Mouse (Mus musculus): ENCODE data around the gene Clcn3. TPM values are rescaled to one million over a fixed set of nuclear protein-coding genes. Genes with fewer than 3 reads are reported as not detected.

The Clcn3 gene
- polyA plus RNA-seq, 1 experiment from 2014 or later, result 19.6 TPM

DNA sequence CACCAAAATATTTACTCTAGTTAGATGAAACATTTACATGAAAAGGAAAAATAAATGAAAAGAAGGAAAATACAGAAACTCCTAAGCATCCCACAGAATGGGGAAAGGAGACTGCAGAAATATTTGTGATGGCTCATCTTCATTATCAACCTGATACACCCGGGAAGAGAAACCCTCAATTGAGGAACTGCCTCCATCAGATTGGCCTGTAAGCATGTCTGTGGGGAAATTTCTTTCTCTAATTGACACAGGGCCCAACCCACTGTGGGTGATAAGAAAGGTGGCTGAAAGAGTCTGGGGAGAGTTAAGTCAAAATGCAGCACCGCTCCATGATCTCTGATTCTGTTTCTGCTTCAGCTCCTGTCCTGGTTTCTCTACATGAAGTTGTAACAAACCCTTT, 9.7 kb downstream of the Clcn3 start:
- Histone ChIP-seq H3K9ac (peak overlapping the region; percentile 14; the same call in 1 of the 2 replicates), H3K4me2 (no peak overlapping the region; the same call in 1 of the 2 replicates), H3K27ac (replicated peaks) (no peak overlapping the region), H3K36me3 (no peaks in the 10 kb centered on the region), H3K4me1 (peaks cover 36% of the 10 kb centered on the region), H3K9me3 (no peaks in the 10 kb centered on the region), H3K4me3 (no peak overlapping the region), H3K27me3 (replicated peaks) (no peaks in the 10 kb centered on the region)
- WGBS, result 44% methylated on average over 2 of the region's 2 CpGs
- ATAC-seq (ENCODE audit: extremely low read depth, insufficient number of reproducible peaks, low FRiP score, low TSS enrichment), result no peak

DNA sequence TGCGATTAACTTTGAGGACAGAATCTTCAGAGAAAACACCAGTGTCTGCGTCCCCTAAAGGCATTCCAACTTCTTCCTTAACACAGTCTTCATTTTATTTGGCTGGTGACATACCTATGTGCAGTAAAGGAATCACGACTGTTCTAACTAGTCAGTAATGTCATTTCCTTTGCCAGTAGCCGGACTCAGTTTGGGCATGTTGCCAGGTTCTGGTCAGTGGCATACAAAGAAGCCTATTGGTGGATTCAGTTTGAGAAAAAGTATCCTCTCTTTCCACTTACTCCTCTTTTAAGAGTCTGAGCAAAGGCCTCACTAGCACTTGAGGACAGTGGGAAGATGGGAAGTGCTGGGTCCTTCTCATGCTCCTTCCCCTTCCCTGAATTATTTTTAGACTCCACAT, 11.3 kb downstream of the Clcn3 start:
- Histone ChIP-seq H3K4me1 (peaks cover 36% of the 10 kb centered on the region), H3K4me3 (no peak overlapping the region), H3K9me3 (no peaks in the 10 kb centered on the region), H3K4me2 (no peak overlapping the region), H3K27me3 (replicated peaks) (no peaks in the 10 kb centered on the region), H3K36me3 (no peaks in the 10 kb centered on the region), H3K27ac (replicated peaks) (no peak overlapping the region), H3K9ac (no peak overlapping the region)
- no peak for ATAC-seq (ENCODE audit: extremely low read depth, insufficient number of reproducible peaks, low FRiP score, low TSS enrichment)
- WGBS, result 52% methylated on average over 4 of the region's 4 CpGs

DNA sequence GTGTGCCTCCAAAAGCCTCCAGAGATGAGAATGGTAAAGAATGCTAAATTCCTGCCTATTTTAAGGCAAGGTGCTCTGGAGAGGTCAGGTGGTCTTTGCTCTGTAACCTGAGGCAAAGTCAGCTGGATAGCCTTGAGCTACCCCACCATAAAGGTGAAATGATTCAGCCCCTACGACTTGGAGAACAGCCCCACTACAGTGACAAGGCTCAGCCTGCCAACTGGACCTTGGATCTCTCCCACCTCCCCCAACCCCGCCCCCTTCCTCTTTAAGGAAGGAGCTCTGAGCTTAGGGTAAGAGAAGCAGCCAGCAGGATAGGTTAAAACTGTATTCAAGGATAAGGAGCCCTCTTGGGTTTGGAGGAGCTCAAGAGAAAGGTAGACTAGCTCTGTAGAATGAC, 14.0 kb downstream of the Clcn3 start:
- H3K9ac ChIP-seq, result no peak overlapping the region
- 33% methylated on average over 2 of the region's 2 CpGs for WGBS
- H3K27me3 ChIP-seq (replicated peaks), result no peaks in the 10 kb centered on the region
- no peaks in the 10 kb centered on the region for H3K9me3 ChIP-seq
- peaks cover 54% of the 10 kb centered on the region for H3K4me1 ChIP-seq
- no peak overlapping the region for H3K4me2 ChIP-seq
- H3K4me3 ChIP-seq, result no peak overlapping the region
- H3K27ac ChIP-seq (replicated peaks), result no peak overlapping the region
- no peak for ATAC-seq (ENCODE audit: extremely low read depth, insufficient number of reproducible peaks, low FRiP score, low TSS enrichment)
- H3K36me3 ChIP-seq, result no peaks in the 10 kb centered on the region

DNA sequence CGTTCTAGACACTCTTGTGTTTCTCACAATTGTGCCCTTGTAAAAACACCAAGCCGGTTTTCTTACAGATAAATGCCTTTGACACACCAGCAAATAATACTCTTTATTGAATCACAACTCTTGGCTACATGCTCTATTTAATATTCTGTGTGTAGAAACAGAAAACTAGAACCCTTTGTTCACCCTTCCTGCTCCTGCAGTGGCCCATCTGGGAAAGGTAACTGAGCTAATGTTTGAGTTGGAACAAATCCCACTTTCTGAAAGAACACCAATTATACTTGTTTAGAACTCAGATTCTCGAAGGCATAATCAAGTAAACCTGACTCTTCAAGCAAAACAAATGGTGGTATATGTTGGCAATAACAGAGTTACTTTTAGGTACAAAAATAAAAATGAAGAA, 17.4 kb downstream of the Clcn3 start:
- no peak for ATAC-seq (ENCODE audit: extremely low read depth, insufficient number of reproducible peaks, low FRiP score, low TSS enrichment)
- Histone ChIP-seq H3K9me3 (no peaks in the 10 kb centered on the region), H3K36me3 (no peaks in the 10 kb centered on the region), H3K27me3 (replicated peaks) (no peaks in the 10 kb centered on the region), H3K4me2 (no peak overlapping the region), H3K4me1 (peaks cover 44% of the 10 kb centered on the region), H3K27ac (replicated peaks) (peak overlapping the region; percentile 28; the same call in 1 of the 2 replicates), H3K9ac (no peak overlapping the region), H3K4me3 (no peak overlapping the region)
- 47% methylated on average over 3 of the region's 3 CpGs for whole genome bisulfite sequencing

DNA sequence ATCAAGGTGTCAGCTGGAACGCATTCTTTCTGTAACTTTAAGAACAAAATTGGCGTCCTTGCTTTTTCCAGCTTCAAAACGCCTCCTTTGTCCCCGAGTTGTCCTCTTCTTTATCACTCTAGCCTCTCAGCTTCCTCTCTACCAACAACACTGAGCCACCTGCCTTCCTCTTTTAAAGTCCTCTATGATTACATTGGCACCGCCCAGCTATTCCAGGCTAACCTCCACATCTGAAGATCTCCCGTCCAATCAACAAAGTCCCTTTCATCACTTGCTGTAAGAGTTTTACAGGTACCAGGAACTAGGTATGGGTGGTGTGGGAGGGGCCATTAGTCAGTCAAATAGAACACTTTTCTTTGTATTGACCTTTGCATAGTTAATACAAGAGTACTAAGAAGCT, 17.8 kb downstream of the Clcn3 start:
- Histone ChIP-seq H3K4me2 (0 out of 2 replicates have a peak overlapping the region, but pooled peaks have one; percentile 11), H3K9me3 (no peaks in the 10 kb centered on the region), H3K27me3 (replicated peaks) (no peaks in the 10 kb centered on the region), H3K36me3 (no peaks in the 10 kb centered on the region), H3K27ac (replicated peaks) (peak overlapping the region; percentile 28; the same call in 1 of the 2 replicates), H3K4me1 (peaks cover 44% of the 10 kb centered on the region), H3K4me3 (no peak overlapping the region), H3K9ac (0 out of 2 replicates have a peak overlapping the region, but pooled peaks have one; percentile 33)
- ATAC-seq (ENCODE audit: extremely low read depth, insufficient number of reproducible peaks, low FRiP score, low TSS enrichment), result no peak
- 31% methylated on average over 6 of the region's 6 CpGs for WGBS

DNA sequence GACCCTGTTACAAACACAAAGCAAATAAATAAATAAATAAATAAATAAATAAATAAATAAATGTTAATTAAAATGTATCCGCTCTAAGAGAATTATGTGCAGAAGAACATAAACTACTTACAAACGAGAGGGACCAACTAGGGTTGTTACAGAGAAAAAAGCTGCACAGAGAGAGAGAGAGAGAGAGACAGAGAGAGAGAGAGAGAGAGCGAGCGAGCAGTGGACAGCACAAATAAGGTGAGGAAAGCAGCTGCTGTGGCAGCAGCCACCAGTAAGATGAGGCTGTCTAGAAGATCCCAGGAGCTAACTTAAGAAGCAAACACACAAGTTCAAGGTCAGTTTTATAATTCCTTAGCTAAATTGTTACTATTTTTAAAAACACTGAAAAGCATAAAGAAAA, 18.6 kb downstream of the Clcn3 start:
- Histone ChIP-seq H3K4me3 (no peak overlapping the region), H3K27ac (replicated peaks) (no peak overlapping the region), H3K27me3 (replicated peaks) (no peaks in the 10 kb centered on the region), H3K9me3 (no peaks in the 10 kb centered on the region), H3K4me1 (peaks cover 42% of the 10 kb centered on the region), H3K36me3 (no peaks in the 10 kb centered on the region), H3K4me2 (no peak overlapping the region), H3K9ac (no peak overlapping the region)
- WGBS, result 60% methylated on average over 4 of the region's 4 CpGs
- no peak for ATAC-seq (ENCODE audit: extremely low read depth, insufficient number of reproducible peaks, low FRiP score, low TSS enrichment)

DNA sequence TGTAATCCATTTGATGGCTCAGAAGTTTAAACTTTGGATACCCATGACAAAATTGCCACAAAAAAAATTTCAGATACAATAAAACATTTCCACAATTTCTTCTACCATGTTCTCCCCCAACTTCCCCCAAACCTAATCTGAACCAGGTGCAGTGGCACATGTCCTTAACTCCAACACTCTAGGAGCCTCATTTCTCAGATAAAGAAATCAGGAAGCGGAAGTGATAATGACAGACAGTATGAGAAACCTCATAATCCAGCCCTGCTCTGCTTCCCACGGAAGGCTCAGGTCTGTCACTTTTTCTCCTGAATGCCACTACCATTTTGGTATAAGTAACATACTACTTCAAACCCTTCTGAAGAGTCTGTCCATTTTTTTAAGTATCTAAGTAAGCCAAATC, 19.2 kb downstream of the Clcn3 start:
- H3K4me1 ChIP-seq, result peaks cover 37% of the 10 kb centered on the region
- H3K4me2 ChIP-seq, result no peak overlapping the region
- no peak overlapping the region for H3K4me3 ChIP-seq
- ATAC-seq (ENCODE audit: extremely low read depth, insufficient number of reproducible peaks, low FRiP score, low TSS enrichment), result no peak
- no peaks in the 10 kb centered on the region for H3K9me3 ChIP-seq
- WGBS, result 38% methylated on average over 2 of the region's 2 CpGs
- H3K27ac ChIP-seq (replicated peaks), result no peak overlapping the region
- no peaks in the 10 kb centered on the region for H3K27me3 ChIP-seq (replicated peaks)
- no peaks in the 10 kb centered on the region for H3K36me3 ChIP-seq
- no peak overlapping the region for H3K9ac ChIP-seq

DNA sequence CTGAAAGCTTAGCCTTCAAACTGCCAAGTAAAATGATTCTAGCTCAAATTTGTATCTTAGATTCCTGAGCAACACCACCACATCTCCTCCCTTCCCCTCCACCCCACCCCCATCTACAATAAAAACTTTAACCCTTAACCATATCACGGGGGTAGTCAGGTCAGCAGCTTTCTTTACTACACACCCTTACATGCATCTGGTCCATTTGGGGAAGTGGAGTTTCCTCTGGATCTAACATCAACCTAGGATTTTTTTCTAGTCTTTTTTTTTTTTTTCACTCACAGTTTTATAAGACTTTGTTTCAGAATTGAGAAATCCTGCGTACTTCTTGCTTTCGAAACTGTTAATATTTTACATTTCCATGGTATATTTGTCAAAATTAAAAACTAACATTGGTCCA, 20.3 kb downstream of the Clcn3 start:
- WGBS, result 83% methylated on average over 3 of the region's 3 CpGs

DNA sequence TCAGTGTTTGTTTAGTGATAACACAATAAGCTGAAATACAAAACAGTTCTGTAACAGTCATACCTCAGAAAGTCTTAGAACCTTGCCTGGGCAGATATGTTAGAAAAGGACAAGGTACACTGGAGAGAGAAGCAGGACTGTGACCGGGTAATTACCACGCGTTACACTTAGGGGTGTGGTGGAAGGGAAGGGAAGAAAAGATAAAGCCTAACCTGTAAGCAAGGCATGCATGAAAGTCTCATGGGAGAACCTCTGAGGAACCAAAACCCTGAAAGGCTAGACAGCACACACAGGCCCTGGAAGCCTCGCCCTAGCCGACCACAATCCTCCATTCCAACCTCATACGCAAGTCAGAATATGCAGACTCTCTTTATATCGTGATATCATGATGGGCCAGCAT, 26.3 kb downstream of the Clcn3 start:
- H3K27ac ChIP-seq (replicated peaks), result peak overlapping the region; percentile 32
- no peaks in the 10 kb centered on the region for H3K27me3 ChIP-seq (replicated peaks)
- WGBS, result 75% methylated on average over 7 of the region's 7 CpGs
- ATAC-seq (ENCODE audit: extremely low read depth, insufficient number of reproducible peaks, low FRiP score, low TSS enrichment), result no peak
- H3K9me3 ChIP-seq, result no peaks in the 10 kb centered on the region
- H3K4me2 ChIP-seq, result peak overlapping the region; percentile 13; the same call in 1 of the 2 replicates
- no peak overlapping the region for H3K9ac ChIP-seq
- H3K36me3 ChIP-seq, result no peaks in the 10 kb centered on the region
- no peak overlapping the region for H3K4me3 ChIP-seq
- peaks cover 35% of the 10 kb centered on the region for H3K4me1 ChIP-seq

More for the DNA sequence above, 20.3 kb downstream of the Clcn3 start:
- no peak for ATAC-seq (ENCODE audit: extremely low read depth, insufficient number of reproducible peaks, low FRiP score, low TSS enrichment)
- H3K9me3 ChIP-seq, result no peaks in the 10 kb centered on the region
- H3K36me3 ChIP-seq, result no peaks in the 10 kb centered on the region
- H3K4me3 ChIP-seq, result no peak overlapping the region
- no peaks in the 10 kb centered on the region for H3K27me3 ChIP-seq (replicated peaks)
- H3K9ac ChIP-seq, result no peak overlapping the region
- H3K4me2 ChIP-seq, result no peak overlapping the region
- H3K4me1 ChIP-seq, result peaks cover 36% of the 10 kb centered on the region
- H3K27ac ChIP-seq (replicated peaks), result no peak overlapping the region

DNA sequence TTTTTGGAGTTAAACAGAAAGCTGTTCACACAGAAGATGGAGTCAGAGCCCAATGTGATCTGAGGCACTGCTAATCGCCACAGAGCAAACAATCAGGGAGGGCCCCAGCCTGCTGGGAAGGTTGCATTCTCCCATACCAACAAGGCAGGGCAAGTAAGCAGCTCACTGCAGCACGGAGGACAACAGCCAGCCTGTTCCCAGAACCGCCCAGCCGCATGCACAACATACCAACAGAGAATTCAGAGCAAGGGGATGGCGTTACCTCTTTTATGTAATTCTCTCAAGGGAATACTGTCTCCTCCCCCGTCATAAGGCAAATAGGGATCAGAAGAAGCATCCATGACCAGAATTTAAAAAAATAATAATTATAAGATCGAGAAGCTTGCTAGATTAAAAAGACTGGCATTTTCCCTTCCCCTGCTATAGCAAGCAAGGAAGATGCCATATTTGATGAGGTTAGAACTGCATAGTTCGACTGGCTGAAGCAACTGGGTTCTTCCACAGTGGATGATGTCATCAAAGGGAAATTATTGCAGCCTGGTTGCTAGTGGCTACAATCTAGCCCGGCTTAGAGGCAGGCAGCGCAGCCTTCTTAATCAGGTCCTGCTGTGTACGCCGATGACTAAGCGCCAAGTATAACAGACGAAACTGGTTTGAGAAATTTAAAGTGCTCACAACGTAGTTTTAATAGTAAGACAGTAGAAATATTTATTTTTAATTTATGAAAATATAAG, 28.7 kb downstream of the Clcn3 start:
- 2% methylated on average over 15 of the region's 15 CpGs for WGBS
- H3K27ac ChIP-seq (replicated peaks), result peak overlapping the region; percentile 95
- peak overlapping the region; percentile 59 for H3K4me3 ChIP-seq
- ATAC-seq (ENCODE audit: extremely low read depth, insufficient number of reproducible peaks, low FRiP score, low TSS enrichment), result peak; percentile 88
- no peaks in the 10 kb centered on the region for H3K36me3 ChIP-seq
- H3K27me3 ChIP-seq (replicated peaks), result no peaks in the 10 kb centered on the region
- H3K9ac ChIP-seq, result peak overlapping the region; percentile 83
- H3K4me1 ChIP-seq, result peaks cover 47% of the 10 kb centered on the region
- H3K9me3 ChIP-seq, result no peaks in the 10 kb centered on the region
- peak overlapping the region; percentile 70 for H3K4me2 ChIP-seq

DNA sequence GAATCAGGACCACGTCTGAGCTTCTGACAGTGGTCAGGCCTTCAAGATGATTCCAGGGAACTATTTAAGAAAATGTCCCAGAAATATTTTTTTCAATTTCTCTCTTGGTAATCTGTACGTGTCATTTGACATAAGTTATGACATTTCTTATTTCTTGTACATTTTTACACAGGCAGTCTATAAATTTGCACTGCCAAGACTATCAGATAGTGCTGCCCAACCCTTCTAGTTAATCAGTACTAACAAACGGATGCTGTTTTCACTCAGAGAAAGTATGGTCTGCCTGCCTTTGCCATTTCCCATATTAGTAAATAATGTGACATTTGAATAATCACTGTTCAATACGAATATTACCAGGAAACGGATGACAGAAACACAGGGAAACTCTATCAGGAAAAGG, 30.3 kb downstream of the Clcn3 start:
- WGBS, result 47% methylated on average over 5 of the region's 5 CpGs
- ATAC-seq (ENCODE audit: extremely low read depth, insufficient number of reproducible peaks, low FRiP score, low TSS enrichment), result no peak
- Histone ChIP-seq H3K9ac (peak overlapping the region; percentile 52), H3K27me3 (replicated peaks) (no peaks in the 10 kb centered on the region), H3K27ac (replicated peaks) (0 out of 2 replicates have a peak overlapping the region, but pooled peaks have one; percentile 4), H3K9me3 (no peaks in the 10 kb centered on the region), H3K36me3 (no peaks in the 10 kb centered on the region), H3K4me3 (peak overlapping the region; percentile 28), H3K4me2 (peak overlapping the region; percentile 63), H3K4me1 (peaks cover 49% of the 10 kb centered on the region)

DNA sequence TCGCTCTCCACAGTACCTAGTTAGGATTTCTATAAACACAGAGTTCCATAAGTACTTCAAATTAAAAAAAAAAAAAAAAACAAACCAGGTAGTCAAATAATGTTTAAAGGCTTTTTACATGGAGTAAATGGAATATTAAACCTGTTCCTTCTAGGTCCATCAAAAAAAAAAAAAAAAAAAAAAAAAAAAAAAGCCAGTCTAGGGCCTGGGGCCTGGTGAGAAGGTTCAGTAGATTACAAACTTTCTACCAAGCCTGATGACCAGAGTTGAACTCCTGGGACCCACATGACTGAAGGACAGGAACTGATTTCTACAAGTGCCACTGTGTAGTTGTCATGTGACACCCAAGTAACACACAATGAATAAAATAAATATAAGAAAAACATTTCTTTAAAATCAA, 31.3 kb downstream of the Clcn3 start:
- no peak for ATAC-seq (ENCODE audit: extremely low read depth, insufficient number of reproducible peaks, low FRiP score, low TSS enrichment)
- H3K36me3 ChIP-seq, result no peaks in the 10 kb centered on the region
- no peaks in the 10 kb centered on the region for H3K9me3 ChIP-seq
- H3K4me1 ChIP-seq, result peaks cover 41% of the 10 kb centered on the region
- H3K4me3 ChIP-seq, result no peak overlapping the region
- H3K27me3 ChIP-seq (replicated peaks), result no peaks in the 10 kb centered on the region
- H3K4me2 ChIP-seq, result peak overlapping the region; percentile 63; the same call in 1 of the 2 replicates
- H3K9ac ChIP-seq, result no peak overlapping the region
- H3K27ac ChIP-seq (replicated peaks), result no peak overlapping the region
- 85% methylated on average over 1 of the region's 1 CpGs for WGBS
